Mouse (Mus musculus): ENCODE data around the gene Cacna1b.

DNA sequence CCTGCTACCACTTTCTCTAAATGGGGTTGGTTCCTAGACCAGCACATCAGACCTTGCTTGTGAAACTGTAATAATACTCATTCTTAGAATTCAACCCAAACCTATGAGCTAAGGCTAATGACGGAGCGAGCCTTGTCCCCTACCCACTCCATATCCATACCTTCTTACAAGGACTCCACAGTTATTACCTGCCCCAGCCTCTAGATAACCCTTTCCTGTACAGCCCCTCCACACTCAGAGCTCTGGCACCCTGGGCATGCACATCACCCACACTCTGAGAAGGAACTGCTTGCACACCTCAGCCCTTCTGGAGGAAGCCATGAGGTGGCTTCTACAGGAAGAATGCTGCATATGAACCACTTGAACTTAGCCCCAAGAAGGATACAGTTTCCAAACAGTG is 72.6 kb downstream of the Cacna1b start:
- TF ChIP-seq CTCF (IDR thresholded peaks at IDR 0.05; ENCODE audit: insufficient read depth, low read depth, low read length) (no peak), POLR2A (IDR thresholded peaks at IDR 0.05; ENCODE audit: insufficient read depth, low read depth, low read length) (no peak)
